Mouse (Mus musculus): Measurements from ENCODE around the gene Apln. TPM values are rescaled to one million over a fixed set of nuclear protein-coding genes. Genes with fewer than 3 reads are reported as not detected.
A peak's percentile ranks its signal among the peaks of the same experiment; 100 is the strongest.

Gene Apln
- total RNA-seq (2021), result 10 to 100 TPM; 13.1 to 32.7 TPM
- long read RNA-seq, experiment 1, transcript Apln-201 (3 exons, 3,149 nt), result major isoform, 23 of 23 reads
- long read RNA-seq, experiment 1, partial matches to known transcripts, result 0 of 23 reads
- long read RNA-seq, experiment 1, other reads (novel, unspliced or antisense), result 0 of 23 reads
- long read RNA-seq, experiment 2, transcript Apln-201 (3 exons, 3,149 nt), result major isoform, 11 of 11 reads
- long read RNA-seq, experiment 2, partial matches to known transcripts, result 0 of 11 reads
- long read RNA-seq, experiment 2, other reads (novel, unspliced or antisense), result 0 of 11 reads

- intact Hi-C loops (cut with DNase I), result no loop called here
- peak within 1 kb of the TSS; percentile 48 for H3K4me3 ChIP-seq
- peak within 1 kb of the TSS; percentile 28 for H3K27ac ChIP-seq
- no peak for TF ChIP-seq CTCF (IDR thresholded peaks at IDR 0.05)
- DNase-seq (ENCODE audit: extremely low spot score in 1 of 2, low spot score in 2 of 2), result peak in 1 of 2 experiments; percentile 15
These were observed at the start of gene Apln for GRCm38 (mm10) chrX:48034144-48035113. Gene Apln (minus strand): TSS chrX:48034853.

DNA sequence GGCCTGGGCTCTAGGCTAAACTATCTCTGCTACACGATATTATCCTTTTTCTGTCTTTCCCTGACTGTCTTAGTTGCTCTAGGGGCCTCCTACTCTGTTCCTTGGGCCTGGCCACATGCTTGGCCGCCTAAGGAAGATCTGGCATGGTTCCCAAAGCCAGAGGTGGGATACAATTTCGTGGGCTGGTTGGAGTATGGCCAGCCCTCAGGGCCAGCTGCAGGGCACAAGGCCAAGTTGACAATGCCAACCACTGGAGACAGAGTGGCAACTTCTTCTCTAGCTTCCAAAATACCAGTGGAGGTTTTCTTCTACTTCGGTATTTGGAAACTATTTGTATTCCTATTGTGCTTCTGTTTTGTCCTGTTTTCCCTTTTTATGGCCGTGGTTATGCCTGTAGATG lies 47.7 kb upstream of the Apln start:
- intact Hi-C loops (cut with DNase I), result no loop called here
- no peak for TF ChIP-seq CTCF (IDR thresholded peaks at IDR 0.05)

GRCm38 (mm10) chrX:48076806-48077425 lies 42.3 kb upstream of the Apln start:
- peak in 1 of 2 experiments; percentile 13 for DNase-seq (ENCODE audit: extremely low spot score in 1 of 2, low spot score in 2 of 2)
- no peak overlapping the region for H3K4me3 ChIP-seq
- TF ChIP-seq CTCF (IDR thresholded peaks at IDR 0.05), result no peak
- no peak overlapping the region for H3K27ac ChIP-seq
- intact Hi-C loops (cut with DNase I), result no loop called here

More for the DNA sequence above, 47.7 kb upstream of the Apln start:
- Histone ChIP-seq H3K27ac (no peak overlapping the region), H3K4me3 (no peak overlapping the region)
- DNase-seq (ENCODE audit: extremely low spot score in 1 of 2, low spot score in 2 of 2), result no peak

GRCm38 (mm10) chrX:48074691-48075090 lies 40.0 kb upstream of the Apln start:
- Histone ChIP-seq H3K4me3 (no peak overlapping the region), H3K27ac (no peak overlapping the region)
- TF ChIP-seq CTCF (IDR thresholded peaks at IDR 0.05), result no peak
- no peak for DNase-seq (ENCODE audit: extremely low spot score in 1 of 2, low spot score in 2 of 2)
- intact Hi-C loops (cut with DNase I), result no loop called here

DNA sequence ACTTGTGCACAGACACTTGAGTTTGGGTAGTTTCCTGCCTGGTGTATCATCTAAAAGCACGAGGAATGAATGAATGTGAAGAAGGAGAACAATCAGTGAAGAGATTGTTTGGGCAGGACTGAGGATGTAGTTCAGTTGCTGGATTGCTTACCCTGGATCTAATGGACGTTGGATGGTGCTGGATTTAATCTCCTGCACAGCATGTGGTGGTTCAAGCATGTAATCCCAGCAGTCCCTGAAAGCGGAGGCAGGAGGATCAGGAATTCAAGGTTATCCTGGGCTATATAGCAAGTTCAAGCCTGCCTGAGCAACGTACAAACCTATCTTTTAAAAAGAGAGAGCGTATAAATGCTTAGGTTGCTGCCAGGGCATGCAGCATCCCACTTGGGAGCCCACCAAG lies 37.7 kb upstream of the Apln start:
- DNase-seq (ENCODE audit: extremely low spot score in 1 of 2, low spot score in 2 of 2), result no peak
- intact Hi-C loops (cut with DNase I), result no loop called here
- TF ChIP-seq CTCF (IDR thresholded peaks at IDR 0.05), result no peak
- Histone ChIP-seq H3K4me3 (no peak overlapping the region), H3K27ac (no peak overlapping the region)

GRCm38 (mm10) chrX:48071961-48072360 lies 37.3 kb upstream of the Apln start:
- Histone ChIP-seq H3K27ac (no peak overlapping the region), H3K4me3 (no peak overlapping the region)
- no peak for DNase-seq (ENCODE audit: extremely low spot score in 1 of 2, low spot score in 2 of 2)
- intact Hi-C loops (cut with DNase I), result no loop called here
- TF ChIP-seq CTCF (IDR thresholded peaks at IDR 0.05), result no peak

GRCm38 (mm10) chrX:48066891-48067290 lies 32.2 kb upstream of the Apln start:
- intact Hi-C loops (cut with DNase I), result no loop called here
- Histone ChIP-seq H3K4me3 (no peak overlapping the region), H3K27ac (no peak overlapping the region)
- DNase-seq (ENCODE audit: extremely low spot score in 1 of 2, low spot score in 2 of 2), result no peak
- no peak for TF ChIP-seq CTCF (IDR thresholded peaks at IDR 0.05)

DNA sequence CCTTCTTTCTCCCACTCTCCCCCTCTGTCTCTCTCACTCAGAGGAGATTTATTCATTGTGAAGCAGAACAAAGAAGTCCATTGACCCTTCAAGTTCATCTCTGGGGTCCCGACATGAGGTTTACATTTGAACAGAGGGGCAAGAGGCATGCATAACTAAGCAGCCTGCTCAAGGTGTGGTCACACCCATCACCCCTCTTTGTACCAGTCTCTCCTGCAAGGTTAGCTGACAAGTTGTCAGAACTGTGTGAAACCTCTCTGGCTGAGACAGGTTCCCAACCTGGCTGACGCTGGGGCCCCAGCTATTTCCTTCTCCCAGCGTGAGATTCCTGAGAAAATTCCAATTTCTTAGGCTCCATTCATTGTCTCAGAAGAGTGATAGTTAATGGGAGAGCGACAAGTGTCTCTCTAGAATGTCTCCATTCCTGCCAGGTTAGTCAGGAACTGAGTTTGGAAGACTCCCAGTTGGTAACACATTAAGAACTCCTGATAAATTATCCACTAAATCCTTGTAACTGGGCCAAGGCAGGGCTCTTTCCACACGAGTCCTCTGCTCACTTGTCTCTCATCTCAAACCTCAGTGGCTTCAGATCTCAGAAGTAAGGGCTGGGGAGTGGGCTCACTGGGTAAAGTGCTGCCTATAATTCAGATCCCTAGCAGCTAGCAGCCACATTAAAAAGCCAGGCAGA lies 29.7 kb upstream of the Apln start:
- H3K4me3 ChIP-seq, result no peak overlapping the region
- no peak overlapping the region for H3K27ac ChIP-seq
- intact Hi-C loops (cut with DNase I), result no loop called here
- no peak for TF ChIP-seq CTCF (IDR thresholded peaks at IDR 0.05)
- no peak for DNase-seq (ENCODE audit: extremely low spot score in 1 of 2, low spot score in 2 of 2)

DNA sequence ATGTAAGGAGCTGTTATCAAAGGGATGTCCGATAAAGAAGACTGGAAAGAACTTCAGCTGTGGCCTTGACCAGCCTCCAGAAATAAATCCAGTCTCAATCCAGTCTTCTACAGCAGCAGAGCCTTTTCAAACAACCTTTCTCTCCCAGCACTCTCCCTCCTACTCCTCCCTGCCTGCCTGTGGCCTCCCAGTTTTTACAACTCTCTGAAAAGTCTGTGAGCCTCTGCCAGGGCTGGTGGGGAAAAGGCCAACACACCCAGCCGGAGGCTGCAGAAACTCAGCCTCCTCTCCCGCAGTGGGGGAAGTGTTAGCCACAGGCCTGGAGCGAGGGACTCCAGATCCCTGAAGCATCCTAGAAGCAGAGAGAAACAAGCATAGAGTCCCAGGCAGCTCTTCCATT lies 27.8 kb upstream of the Apln start:
- no peak overlapping the region for H3K4me3 ChIP-seq
- TF ChIP-seq CTCF (IDR thresholded peaks at IDR 0.05), result no peak
- no peak for DNase-seq (ENCODE audit: extremely low spot score in 1 of 2, low spot score in 2 of 2)
- no peak overlapping the region for H3K27ac ChIP-seq
- intact Hi-C loops (cut with DNase I), result no loop called here

- Histone ChIP-seq H3K27ac (peak overlapping the region; percentile 55; the same call in 1 of the 2 replicates), H3K4me3 (peak overlapping the region; percentile 45)
- DNase-seq (ENCODE audit: extremely low spot score in 1 of 2, low spot score in 2 of 2), result peak; percentile 10 to 23
- intact Hi-C loops (cut with DNase I), result loop anchor here (2.0 to 5.0 kb wide), 2 partner anchors 22 to 43 kb away; no protein-coding TSS in a partner anchor
- peak; percentile 26 for TF ChIP-seq CTCF (IDR thresholded peaks at IDR 0.05)
These were observed 19.7 kb upstream of the Apln start for GRCm38 (mm10) chrX:48054186-48055015.
